Mouse (Mus musculus) hindbrain, embryonic 14.5 days (tissue): ENCODE data around the gene Comt. TPM values are rescaled to one million over a fixed set of nuclear protein-coding genes. Genes with fewer than 3 reads are reported as not detected.
A peak's percentile ranks its signal among the peaks of the same experiment; 100 is the strongest.

ENCODE experiments used
- ATAC-seq: fragments of 200-750 bp; cut with Nextera tagmentation; 2 replicates; pipeline ENCODE4 v1.8.0; 2017; ENCODE audit warnings: moderate number of reproducible peaks, mild to moderate bottlenecking, moderate TSS enrichment, moderate library complexity; ENCODE audit not compliant: low FRiP score
- DNase-seq: peaks from one replicate; pipeline ENCODE4 v3.0.0-alpha.2; 2015; ENCODE audit warnings: low spot score
- H3K27ac ChIP-seq: fragments of 300-500 bp; sonication (generic); 2 replicates; pipeline ENCODE4 v1.5.1; 2014; ENCODE audit warnings: mild to moderate bottlenecking, moderate library complexity
- H3K27me3 ChIP-seq: fragments of 300-500 bp; sonication (generic); 2 replicates; pipeline ENCODE4 v1.6.1; 2014; ENCODE audit warnings: mild to moderate bottlenecking, low read length, mixed read lengths; ENCODE audit not compliant: control insufficient read depth, insufficient read depth
- H3K36me3 ChIP-seq: fragments of 300-500 bp; sonication (generic); replicated peaks from 2 replicates; pipeline ENCODE4 v1.6.1; 2014; ENCODE audit not compliant: control insufficient read depth, insufficient read depth
- H3K4me1 ChIP-seq: fragments of 300-500 bp; sonication (generic); replicated peaks from 2 replicates; pipeline ENCODE4 v1.6.1; 2014; ENCODE audit warnings: antibody characterized with exemption, low read length, mixed read lengths; ENCODE audit not compliant: control insufficient read depth, insufficient read depth
- H3K4me2 ChIP-seq: fragments of 300-500 bp; sonication (generic); replicated peaks from 2 replicates; pipeline ENCODE4 v1.6.1; 2014; ENCODE audit warnings: mild to moderate bottlenecking, moderate library complexity
- H3K4me3 ChIP-seq: fragments of 300-500 bp; sonication (generic); replicated peaks from 2 replicates; pipeline ENCODE4 v1.5.1; 2014; ENCODE audit warnings: mild to moderate bottlenecking, low read length
- H3K9ac ChIP-seq: fragments of 300-500 bp; sonication (generic); 2 replicates; pipeline ENCODE4 v1.6.1; 2014
- H3K9me3 ChIP-seq: fragments of 300-500 bp; sonication (generic); 2 replicates; pipeline ENCODE4 v1.6.1; 2016; ENCODE audit warnings: low read length; ENCODE audit not compliant: control insufficient read depth
- WGBS: fragments of 180-500 bp; shearing (Covaris S2); extraction: QIAGEN DNeasy Blood & Tissue Kit; methylation state at CpG from one replicate; pipeline ENCODE4 v1.1.7; 2014; 5-methylcytosine and 5-hydroxymethylcytosine counted together
- polyA plus RNA-seq: library from polyadenylated mRNA; unstranded; fragments of >200 nt; fragmentation: Nextera tagmentation; extraction: Ambion mirVana; gene quantifications from 2 replicates; pipeline ENCODE4 v1.2.1, GENCODE M21; 2014

The Comt gene
- polyA plus RNA-seq, 1 experiment from 2014 or later, result 99.4 TPM

DNA sequence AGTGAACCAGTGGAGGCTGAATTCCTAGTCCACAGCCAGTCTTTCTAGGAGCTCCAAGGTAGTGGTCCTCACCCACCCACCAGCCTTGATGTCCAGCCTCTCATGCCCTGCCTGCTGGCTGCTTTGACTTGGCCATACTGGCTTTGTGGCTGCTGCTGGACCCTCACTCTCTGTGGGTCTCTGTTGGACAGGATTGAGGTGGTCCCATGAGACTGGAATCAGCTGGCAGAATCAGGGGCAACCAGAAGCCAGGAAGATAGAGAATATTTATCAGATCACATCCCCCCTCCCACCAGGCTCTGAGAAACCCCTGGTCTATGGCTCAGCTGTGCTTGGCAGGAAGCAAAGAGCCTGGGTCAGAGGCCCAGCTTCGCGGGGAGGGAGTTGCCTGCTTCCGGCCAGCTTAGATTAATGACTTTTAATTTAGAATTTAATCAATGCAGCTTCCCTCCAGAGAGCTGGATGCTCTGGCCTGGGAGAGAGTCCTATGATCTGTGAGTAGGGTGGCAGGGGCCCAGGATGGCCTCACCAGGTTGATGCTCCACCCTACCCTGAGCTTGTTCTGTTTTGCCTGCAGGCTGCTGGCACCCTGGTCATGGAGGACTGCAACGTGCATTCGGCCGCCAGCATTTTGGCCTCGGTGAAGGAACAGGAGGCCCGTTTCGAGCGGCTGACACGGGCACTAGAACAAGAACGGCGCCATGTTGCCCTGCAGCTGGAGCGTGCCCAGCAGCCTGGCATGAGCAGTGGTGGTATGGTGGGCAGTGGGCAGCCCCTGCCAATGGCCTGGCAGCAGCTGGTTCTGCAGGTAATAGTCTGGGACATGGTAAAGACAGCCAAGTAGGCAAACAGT, 37.8 kb downstream of the Comt start:
- no peak overlapping the region for H3K4me3 ChIP-seq
- no peaks in the 10 kb centered on the region for H3K9me3 ChIP-seq
- DNase-seq, result no peak
- H3K9ac ChIP-seq, result no peak overlapping the region
- 59% methylated on average over 14 of the region's 14 CpGs for WGBS
- no peaks in the 10 kb centered on the region for H3K27me3 ChIP-seq
- peak overlapping the region; percentile 69 for H3K27ac ChIP-seq
- H3K36me3 ChIP-seq, result 0 out of 2 replicates have a peak, but pooled peaks cover 4% of the 10 kb centered on the region
- no peak overlapping the region for H3K4me2 ChIP-seq
- H3K4me1 ChIP-seq, result peaks cover 35% of the 10 kb centered on the region
- ATAC-seq, result no peak

DNA sequence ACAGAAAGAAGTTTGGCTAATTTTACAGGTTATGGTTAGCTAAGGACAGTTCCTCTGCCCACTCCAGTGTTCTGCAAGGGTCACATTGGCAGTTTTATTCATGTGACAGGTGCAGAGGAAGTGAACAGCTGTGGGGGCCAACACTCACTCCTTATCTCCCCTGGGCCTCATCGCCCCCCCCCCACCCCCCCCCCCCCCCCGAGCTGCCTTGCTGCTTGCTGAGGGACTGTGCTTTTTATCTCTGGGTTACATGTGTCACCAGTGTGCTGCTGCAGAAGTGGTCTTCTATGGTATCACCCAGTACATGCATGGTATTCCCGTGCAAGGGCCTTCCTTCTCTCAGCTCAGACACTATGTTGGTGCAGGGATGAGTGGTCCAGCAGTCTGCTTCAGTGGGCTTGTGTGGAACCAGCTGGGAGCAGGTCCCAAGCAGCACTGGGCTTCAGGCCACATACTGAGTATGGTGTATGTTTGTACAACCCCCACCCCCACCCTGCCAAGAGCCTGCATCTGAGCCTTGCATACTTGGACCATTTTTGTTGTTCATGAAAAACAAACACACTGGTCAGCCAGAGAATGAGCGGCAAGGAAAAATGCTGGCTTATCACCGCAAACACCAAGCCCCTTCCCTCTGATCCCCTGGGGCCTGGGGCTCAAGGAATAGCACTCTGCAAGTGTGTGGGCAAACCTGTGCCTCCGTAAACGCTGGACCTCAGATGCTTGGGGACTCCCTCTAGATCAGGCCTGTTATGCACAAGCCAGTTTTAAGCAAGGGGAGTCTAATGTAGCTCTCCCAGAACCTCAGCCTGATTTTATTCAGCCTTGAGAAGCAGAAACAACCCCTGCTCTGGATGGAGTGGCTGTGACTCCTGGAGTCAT, 38.7 kb downstream of the Comt start:
- Histone ChIP-seq H3K4me1 (peaks cover 33% of the 10 kb centered on the region), H3K4me2 (no peak overlapping the region), H3K27me3 (no peaks in the 10 kb centered on the region), H3K9me3 (no peaks in the 10 kb centered on the region), H3K27ac (peak overlapping the region; percentile 69), H3K9ac (no peak overlapping the region), H3K36me3 (0 out of 2 replicates have a peak, but pooled peaks cover 4% of the 10 kb centered on the region), H3K4me3 (no peak overlapping the region)
- 21% methylated on average over 6 of the region's 7 CpGs for WGBS
- no peak for ATAC-seq
- DNase-seq, result no peak

DNA sequence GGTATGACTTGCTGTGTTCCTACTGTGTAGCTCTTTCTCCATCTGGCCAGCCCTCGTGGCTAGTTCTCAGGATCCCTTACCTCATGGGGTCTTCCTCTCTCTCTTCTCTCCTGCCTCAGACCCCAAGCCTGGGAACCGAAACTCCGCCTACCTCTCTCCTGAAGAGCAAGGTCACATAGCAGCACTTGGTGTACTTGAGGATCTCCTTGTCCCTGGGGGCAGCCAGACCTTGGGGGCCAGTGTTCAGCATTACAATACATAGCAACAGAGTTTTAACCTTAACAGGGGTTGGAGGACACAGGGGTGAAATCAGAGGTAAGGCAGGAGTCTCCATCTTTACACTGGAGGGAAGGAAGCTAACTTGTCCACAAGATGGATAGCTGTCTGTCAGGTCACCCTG, 39.7 kb downstream of the Comt start:
- 0 out of 2 replicates have a peak overlapping the region, but pooled peaks have one; percentile 4 for H3K9ac ChIP-seq
- peak overlapping the region; percentile 53 for H3K27ac ChIP-seq

DNA sequence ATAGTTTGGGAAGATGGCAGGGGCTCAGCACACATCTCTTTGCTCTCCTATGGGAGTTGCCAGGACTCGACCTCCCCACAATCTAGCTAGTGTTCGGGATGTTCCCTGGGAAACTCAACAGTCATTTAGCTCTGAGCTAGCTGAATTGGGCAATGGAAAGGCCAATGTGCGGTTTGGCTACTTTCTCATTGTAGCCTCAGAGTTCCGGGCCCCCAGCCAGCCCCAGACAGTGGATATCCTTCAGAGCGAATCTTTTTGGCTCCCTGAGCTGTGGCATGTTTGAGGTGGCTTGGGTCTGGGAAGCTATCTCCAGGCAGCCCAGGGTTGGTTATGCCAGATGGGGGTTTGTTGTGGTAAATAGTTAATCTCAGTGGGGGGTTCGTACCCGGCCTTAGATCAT, 40.2 kb downstream of the Comt start:
- Histone ChIP-seq H3K36me3 (0 out of 2 replicates have a peak, but pooled peaks cover 4% of the 10 kb centered on the region), H3K27ac (0 out of 2 replicates have a peak overlapping the region, but pooled peaks have one; percentile 39), H3K9ac (no peak overlapping the region), H3K4me3 (no peak overlapping the region), H3K9me3 (no peaks in the 10 kb centered on the region), H3K27me3 (no peaks in the 10 kb centered on the region), H3K4me2 (no peak overlapping the region), H3K4me1 (peaks cover 42% of the 10 kb centered on the region)
- DNase-seq (no peak), ATAC-seq (peak; percentile 23; the same call in 1 of the 2 replicates)
- WGBS, result 63% methylated on average over 7 of the region's 7 CpGs

More for the DNA sequence above, 39.7 kb downstream of the Comt start:
- Histone ChIP-seq H3K4me3 (no peak overlapping the region), H3K27me3 (no peaks in the 10 kb centered on the region), H3K36me3 (0 out of 2 replicates have a peak, but pooled peaks cover 4% of the 10 kb centered on the region), H3K9me3 (no peaks in the 10 kb centered on the region), H3K4me2 (no peak overlapping the region), H3K4me1 (peaks cover 37% of the 10 kb centered on the region)
- no peak for DNase-seq
- 59% methylated on average over 3 of the region's 3 CpGs for WGBS
- ATAC-seq, result no peak

DNA sequence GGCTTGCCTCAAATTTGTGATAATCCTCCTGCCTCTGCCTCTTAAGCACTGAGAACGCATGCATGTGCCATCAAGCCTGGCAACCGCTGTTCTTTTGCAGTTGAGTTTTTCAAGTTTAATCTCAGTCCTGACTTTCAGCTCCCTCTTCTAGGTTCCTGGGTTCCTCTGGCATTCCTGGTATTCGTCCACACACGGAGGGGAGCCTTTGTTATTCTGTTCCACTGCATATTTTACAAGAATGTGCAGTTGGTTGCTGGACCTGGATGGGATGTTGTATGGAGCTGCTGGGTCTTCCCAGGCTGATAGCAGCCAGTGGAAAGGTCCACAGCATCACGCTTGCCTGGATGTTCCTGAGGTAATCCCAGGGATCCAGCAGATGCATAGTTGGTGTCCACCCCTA, 41.2 kb downstream of the Comt start:
- Histone ChIP-seq H3K27me3 (no peaks in the 10 kb centered on the region), H3K4me2 (no peak overlapping the region), H3K27ac (no peak overlapping the region), H3K9ac (no peak overlapping the region), H3K36me3 (no peaks in the 10 kb centered on the region), H3K4me3 (no peak overlapping the region), H3K4me1 (peaks cover 51% of the 10 kb centered on the region), H3K9me3 (no peaks in the 10 kb centered on the region)
- WGBS, result 63% methylated on average over 5 of the region's 5 CpGs
- ATAC-seq, result no peak
- DNase-seq, result no peak

DNA sequence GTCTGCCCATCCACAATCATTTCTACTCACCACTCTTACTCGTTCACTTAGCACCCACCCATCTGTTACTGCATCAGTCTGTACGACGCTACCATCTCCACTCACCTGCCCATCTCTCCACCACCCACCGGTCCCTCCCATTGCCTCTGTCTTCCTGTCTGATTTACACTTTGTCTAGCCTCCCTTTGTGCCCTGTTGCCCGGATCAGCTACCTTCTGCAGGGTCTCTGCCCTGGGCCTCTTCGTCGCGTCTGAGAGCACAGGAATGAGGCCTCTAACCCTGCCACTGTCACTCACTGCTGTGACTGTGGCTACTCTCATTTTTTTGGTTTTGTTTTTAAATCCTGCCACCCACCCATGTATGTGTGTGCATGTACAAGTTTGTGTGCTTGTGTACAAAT, 42.0 kb downstream of the Comt start:
- Histone ChIP-seq H3K4me1 (peaks cover 58% of the 10 kb centered on the region), H3K9me3 (no peaks in the 10 kb centered on the region), H3K4me2 (no peak overlapping the region), H3K27me3 (no peaks in the 10 kb centered on the region), H3K4me3 (no peak overlapping the region), H3K27ac (no peak overlapping the region), H3K9ac (no peak overlapping the region), H3K36me3 (no peaks in the 10 kb centered on the region)
- ATAC-seq (no peak), DNase-seq (no peak)
- WGBS, result 52% methylated on average over 8 of the region's 8 CpGs

DNA sequence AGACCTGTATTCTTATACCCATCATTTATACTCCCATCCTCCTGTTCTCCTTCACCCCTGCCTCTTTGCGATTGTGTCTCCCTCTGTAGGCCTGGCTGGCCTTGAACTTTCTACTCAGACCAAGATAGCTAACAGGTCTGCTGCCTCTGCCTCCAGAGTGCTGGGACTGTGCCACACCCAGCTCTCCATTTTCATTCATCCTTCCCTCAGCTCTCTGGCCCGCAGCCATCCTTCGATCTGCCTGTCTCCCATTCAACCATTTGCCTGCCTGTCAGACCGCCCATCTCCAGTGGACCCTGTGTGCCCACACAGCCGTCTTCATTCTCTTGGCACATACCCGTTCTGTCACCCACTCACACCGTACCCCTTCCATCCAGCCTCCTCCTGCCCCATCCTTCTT, 42.4 kb downstream of the Comt start:
- no peaks in the 10 kb centered on the region for H3K27me3 ChIP-seq
- peaks cover 63% of the 10 kb centered on the region for H3K4me1 ChIP-seq
- H3K4me3 ChIP-seq, result no peak overlapping the region
- DNase-seq (no peak), ATAC-seq (no peak)
- no peaks in the 10 kb centered on the region for H3K9me3 ChIP-seq
- H3K4me2 ChIP-seq, result no peak overlapping the region
- no peak overlapping the region for H3K9ac ChIP-seq
- 50% methylated on average over 7 of the region's 7 CpGs for WGBS
- no peaks in the 10 kb centered on the region for H3K36me3 ChIP-seq
- H3K27ac ChIP-seq, result no peak overlapping the region

DNA sequence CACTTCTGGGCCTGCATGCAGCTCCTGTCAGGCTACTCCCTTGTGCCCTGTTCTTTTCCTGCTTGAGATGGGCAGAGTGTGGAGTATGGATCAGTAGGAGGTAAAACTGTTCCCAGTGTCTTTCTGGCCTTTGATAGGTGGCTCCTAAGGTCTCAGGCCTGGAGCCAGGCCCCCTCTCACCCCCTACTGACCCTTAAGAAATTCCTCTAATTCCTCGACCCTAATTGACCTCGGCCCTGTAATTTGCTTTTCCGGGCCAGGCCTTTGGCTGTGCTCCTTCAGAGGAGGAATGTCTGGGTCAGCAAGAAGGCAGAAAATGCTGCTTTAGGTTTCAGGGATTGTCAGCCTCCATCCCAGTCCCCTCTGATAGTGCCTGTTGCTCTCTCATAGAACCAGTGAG, 42.9 kb downstream of the Comt start:
- Histone ChIP-seq H3K4me1 (peaks cover 61% of the 10 kb centered on the region), H3K4me2 (no peak overlapping the region), H3K9me3 (no peaks in the 10 kb centered on the region), H3K36me3 (no peaks in the 10 kb centered on the region), H3K4me3 (no peak overlapping the region), H3K9ac (no peak overlapping the region), H3K27ac (no peak overlapping the region), H3K27me3 (no peaks in the 10 kb centered on the region)
- 12% methylated on average over 3 of the region's 3 CpGs for WGBS
- no peak for DNase-seq
- no peak for ATAC-seq
